Mouse (Mus musculus) heart, embryonic 14.5 days (tissue): ENCODE data around the gene Efcab5. TPM values are rescaled to one million over a fixed set of nuclear protein-coding genes. Genes with fewer than 3 reads are reported as not detected.
"Not testable (repeated sequence)": the region's sequence is repeated elsewhere in the genome, so short reads cannot be mapped to it uniquely, and the experiment has no call there.

ENCODE experiments used
- ATAC-seq: fragments of 200-750 bp; cut with Nextera tagmentation; 2 replicates; pipeline ENCODE4 v1.8.0; 2017; ENCODE audit warnings: low read depth, moderate TSS enrichment; ENCODE audit not compliant: insufficient number of reproducible peaks, insufficient read depth, low FRiP score
- H3K27ac ChIP-seq, 2 experiments: fragments of 200-500 bp in 1 of 2; fragments of 300-500 bp in 1 of 2; sonication (generic) in 1 of 2; replicated peaks in 1 of 2; 2 replicates each; pipeline ENCODE4 v1.5.1; 2012 to 2014; ENCODE audit warnings: low read depth in 2 of 2, low read length in 2 of 2, control low read depth in 1 of 2, mild to moderate bottlenecking in 1 of 2, mixed read lengths in 1 of 2; ENCODE audit not compliant: control insufficient read depth in 1 of 2, insufficient read depth in 1 of 2
- H3K27me3 ChIP-seq: fragments of 300-500 bp; sonication (generic); 2 replicates; pipeline ENCODE4 v1.6.1; 2014; ENCODE audit warnings: mild to moderate bottlenecking, low read length, control low read depth; ENCODE audit not compliant: control insufficient read depth, insufficient read depth
- H3K36me3 ChIP-seq: fragments of 300-500 bp; sonication (generic); 2 replicates; pipeline ENCODE4 v1.6.1; 2014; ENCODE audit warnings: mild to moderate bottlenecking, control low read depth, low read length, mixed read lengths; ENCODE audit not compliant: control insufficient read depth, insufficient read depth
- H3K4me1 ChIP-seq, 2 experiments: fragments of 200-500 bp in 1 of 2; fragments of 300-500 bp in 1 of 2; sonication (generic) in 1 of 2; 2 replicates each; pipeline ENCODE4 v1.6.1; 2012 to 2014; ENCODE audit warnings: low read length in 2 of 2, control low read depth in 1 of 2, mixed read lengths in 1 of 2; ENCODE audit not compliant: control insufficient read depth in 2 of 2, insufficient read depth in 2 of 2
- H3K4me2 ChIP-seq: fragments of 300-500 bp; sonication (generic); 2 replicates; pipeline ENCODE4 v1.6.1; 2014; ENCODE audit warnings: mild to moderate bottlenecking, low read length
- H3K4me3 ChIP-seq, 2 experiments: fragments of 200-500 bp in 1 of 2; fragments of 300-500 bp in 1 of 2; sonication (generic) in 1 of 2; 2 replicates each; pipeline ENCODE4 v1.5.1; 2012 to 2014; ENCODE audit warnings: low read length in 2 of 2, mild to moderate bottlenecking in 2 of 2, control low read depth in 1 of 2, low read depth in 1 of 2, moderate library complexity in 1 of 2; ENCODE audit not compliant: control insufficient read depth in 1 of 2, insufficient read depth in 1 of 2
- H3K9ac ChIP-seq: fragments of 300-500 bp; sonication (generic); 2 replicates; pipeline ENCODE4 v1.6.1; 2014; ENCODE audit warnings: mild to moderate bottlenecking, low read length
- H3K9me3 ChIP-seq: fragments of 300-500 bp; sonication (generic); 2 replicates; pipeline ENCODE4 v1.6.1; 2016; ENCODE audit warnings: low read length, control low read depth; ENCODE audit not compliant: control insufficient read depth
- WGBS: fragments of 180-500 bp; shearing (Covaris S2); extraction: QIAGEN DNeasy Blood & Tissue Kit; methylation state at CpG from one replicate; pipeline ENCODE4 v1.1.7; 2014; 5-methylcytosine and 5-hydroxymethylcytosine counted together
- polyA plus RNA-seq: library from polyadenylated mRNA; unstranded; fragments of >200 nt; fragmentation: Nextera tagmentation; extraction: Ambion mirVana; gene quantifications from 2 replicates; pipeline ENCODE4 v1.2.1, GENCODE M21; 2014

Efcab5 gene
- polyA plus RNA-seq, 1 experiment from 2014 or later, result 0.43 TPM

DNA sequence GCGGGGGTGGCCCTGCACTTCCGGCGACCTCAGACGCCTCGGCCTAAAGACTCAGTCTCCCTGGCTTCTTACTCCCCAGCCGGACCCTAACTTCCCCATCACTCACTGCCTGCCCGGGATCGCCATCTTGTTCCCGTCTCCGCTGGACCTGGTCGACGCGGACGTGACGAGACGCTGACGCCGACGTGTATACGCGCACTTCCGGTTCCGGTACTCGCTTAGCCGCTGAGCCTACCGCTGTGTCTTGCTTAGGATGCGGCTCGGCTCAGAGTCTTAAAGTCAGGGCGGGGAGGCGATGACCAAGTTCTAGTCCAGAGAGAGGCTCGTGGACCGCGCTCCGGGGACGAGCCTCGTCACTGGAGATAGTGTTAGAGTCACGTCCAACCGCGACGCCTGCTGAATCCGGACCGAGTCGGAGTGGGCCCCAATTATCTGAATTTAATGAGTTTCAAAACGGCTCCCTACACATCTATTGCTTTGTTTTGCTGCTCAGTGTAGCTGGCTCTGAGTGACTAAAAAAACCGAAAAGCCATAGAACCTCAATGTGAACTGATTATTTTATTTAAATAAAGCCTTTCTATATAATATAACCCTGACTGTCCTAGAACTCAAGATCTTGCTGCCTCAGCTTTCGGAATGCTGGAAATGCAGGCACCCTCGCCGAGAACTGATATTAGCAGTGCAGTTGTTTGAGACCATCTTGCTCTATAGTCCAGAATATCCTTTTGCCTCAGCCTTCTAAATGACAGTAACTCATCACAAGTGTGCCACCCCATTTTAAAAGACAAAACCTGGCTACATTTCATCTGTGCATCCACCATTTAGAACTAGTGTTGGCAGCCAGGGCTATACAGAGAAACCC is 110.3 kb downstream of the Efcab5 start, which contains the start of gene Nsrp1:
Gene Nsrp1 (minus strand): TSS at position 163 of the 862 bp plus-strand sequence.
- peak within 1 kb of the TSS; percentile 92 for H3K9ac ChIP-seq
- H3K27ac ChIP-seq, result peak within 1 kb of the TSS; percentile 77 to 86
- peaks cover 8% of the 10 kb centered on the region for H3K27me3 ChIP-seq
- peaks cover 30% of the 10 kb centered on the region for H3K36me3 ChIP-seq
- H3K9me3 ChIP-seq, result no peaks in the 10 kb centered on the region
- peak within 1 kb of the TSS; percentile 74 to 89 for H3K4me3 ChIP-seq
- peak within 1 kb of the TSS; percentile 77 for H3K4me2 ChIP-seq
- 0 out of 4 replicates have a peak, but pooled peaks cover 0 to 2% of the 10 kb centered on the region in 2 experiments for H3K4me1 ChIP-seq
- WGBS, result 3% methylated on average over 48 of the region's 48 CpGs
- ATAC-seq, result peak; percentile 89

- Histone ChIP-seq H3K27me3 (peaks cover 8% of the 10 kb centered on the region), H3K9ac (peak overlapping the region; percentile 92), H3K36me3 (peaks cover 34% of the 10 kb centered on the region), H3K9me3 (no peaks in the 10 kb centered on the region), H3K27ac (peak overlapping the region; percentile 77 to 86), H3K4me3 (peak overlapping the region; percentile 74 to 89), H3K4me1 (0 out of 4 replicates have a peak, but pooled peaks cover 0 to 2% of the 10 kb centered on the region in 2 experiments), H3K4me2 (peak overlapping the region; percentile 77)
- ATAC-seq, result no peak
- 2% methylated on average over 16 of the region's 16 CpGs for WGBS
These were observed 111.0 kb downstream of the Efcab5 start for GRCm38 (mm10) chr11:77077792-77078191.

DNA sequence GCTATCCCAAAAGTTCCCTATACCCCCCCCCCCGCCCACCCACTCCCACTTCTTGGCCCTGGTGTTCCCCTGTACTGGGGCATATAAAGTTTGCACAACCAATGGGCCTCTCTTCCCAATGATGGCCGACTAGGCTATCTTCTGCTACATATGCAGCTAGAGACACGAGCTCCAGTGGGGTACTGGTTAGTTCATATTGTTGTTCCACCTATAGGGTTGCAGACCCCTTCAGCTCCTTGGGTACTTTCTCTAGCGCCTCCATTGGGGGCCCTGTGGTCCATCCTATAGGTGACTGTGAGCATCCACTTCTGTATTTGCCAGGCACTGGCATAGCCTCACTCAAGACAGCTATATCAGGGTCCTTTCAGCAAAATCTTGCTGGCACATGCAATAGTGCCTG is 111.4 kb downstream of the Efcab5 start:
- not testable (repeated sequence) for H3K27me3 ChIP-seq, H3K27ac ChIP-seq, ATAC-seq, H3K4me1 ChIP-seq, H3K9me3 ChIP-seq
- peak overlapping the region; percentile 74 to 89 for H3K4me3 ChIP-seq
- H3K4me2 ChIP-seq, result peak overlapping the region; percentile 77
- 73% methylated on average over 4 of the region's 4 CpGs for WGBS
- H3K9ac ChIP-seq, result peak overlapping the region; percentile 92
- H3K36me3 ChIP-seq, result peaks cover 39% of the 10 kb centered on the region

GRCm38 (mm10) chr11:77070721-77071120 is 118.0 kb downstream of the Efcab5 start:
- Histone ChIP-seq H3K36me3 (peaks cover 44% of the 10 kb centered on the region), H3K9ac (no peak overlapping the region), H3K27ac (no peak overlapping the region), H3K4me2 (no peak overlapping the region), H3K27me3 (no peaks in the 10 kb centered on the region), H3K4me1 (no peaks in the 10 kb centered on the region), H3K4me3 (no peak overlapping the region), H3K9me3 (no peaks in the 10 kb centered on the region)
- 79% methylated on average over 4 of the region's 4 CpGs for WGBS
- no peak for ATAC-seq

DNA sequence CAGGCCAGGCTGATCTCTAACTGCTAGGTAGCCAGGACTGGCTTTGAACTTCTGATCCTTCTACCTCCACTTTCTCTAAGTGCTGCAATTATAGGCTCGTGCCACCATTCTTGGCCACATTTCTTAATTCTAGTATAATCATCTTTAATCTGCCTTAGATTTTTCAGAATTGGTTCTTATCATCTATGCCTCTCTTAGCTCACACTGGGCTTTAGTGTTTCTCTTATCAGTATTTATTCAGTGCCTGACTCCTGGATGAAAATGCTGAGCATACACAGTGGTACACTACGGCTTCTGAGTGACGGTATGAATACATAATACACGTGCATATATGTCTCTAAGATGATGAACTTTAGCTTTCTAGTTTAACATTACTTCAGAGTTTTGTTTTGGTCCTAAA is 119.9 kb downstream of the Efcab5 start:
- H3K4me3 ChIP-seq, result no peak overlapping the region
- no peaks in the 10 kb centered on the region for H3K9me3 ChIP-seq
- H3K27ac ChIP-seq, result no peak overlapping the region
- H3K4me1 ChIP-seq, result no peaks in the 10 kb centered on the region
- H3K36me3 ChIP-seq, result peaks cover 30% of the 10 kb centered on the region
- no peak for ATAC-seq
- 62% methylated on average over 4 of the region's 4 CpGs for WGBS
- H3K9ac ChIP-seq, result no peak overlapping the region
- H3K27me3 ChIP-seq, result no peaks in the 10 kb centered on the region
- no peak overlapping the region for H3K4me2 ChIP-seq

- WGBS, result 91% methylated on average over 2 of the region's 2 CpGs
- H3K4me1 ChIP-seq, result peaks cover 0 to 9% of the 10 kb centered on the region in 2 experiments; a peak in 2 of 4 replicates
- H3K9me3 ChIP-seq, result no peaks in the 10 kb centered on the region
- ATAC-seq, result no peak
- no peaks in the 10 kb centered on the region for H3K27me3 ChIP-seq
- H3K4me3 ChIP-seq, result no peak overlapping the region
- no peak overlapping the region for H3K9ac ChIP-seq
- no peak overlapping the region for H3K27ac ChIP-seq
- peaks cover 12% of the 10 kb centered on the region for H3K36me3 ChIP-seq
- no peak overlapping the region for H3K4me2 ChIP-seq
These were observed 125.4 kb downstream of the Efcab5 start for GRCm38 (mm10) chr11:77063406-77063805.

DNA sequence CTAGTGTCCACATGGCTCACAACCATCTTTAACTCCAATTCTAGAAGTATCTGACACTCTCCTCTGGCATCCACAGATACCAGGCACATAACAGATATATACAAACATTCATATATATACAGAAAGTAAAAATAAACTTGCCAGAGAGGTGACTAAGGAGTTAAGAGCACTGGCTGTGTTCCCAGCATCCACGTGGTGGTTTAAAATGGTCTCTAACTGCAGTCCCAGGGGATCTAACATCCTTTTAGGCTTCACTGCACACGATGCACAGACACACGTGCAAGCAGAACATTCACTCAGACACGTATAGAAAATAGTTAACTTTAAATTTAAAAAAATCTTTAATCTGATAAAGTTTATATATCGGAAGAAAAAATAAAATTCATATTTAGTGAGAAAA is 126.8 kb downstream of the Efcab5 start:
- no peaks in the 10 kb centered on the region for H3K9me3 ChIP-seq
- no peak overlapping the region for H3K4me3 ChIP-seq
- no peak for ATAC-seq
- WGBS, result 49% methylated on average over 5 of the region's 5 CpGs
- peaks cover 12% of the 10 kb centered on the region for H3K36me3 ChIP-seq
- H3K4me2 ChIP-seq, result no peak overlapping the region
- no peak overlapping the region for H3K9ac ChIP-seq
- H3K27ac ChIP-seq, result no peak overlapping the region
- peaks cover 0 to 9% of the 10 kb centered on the region in 2 experiments; a peak in 2 of 4 replicates for H3K4me1 ChIP-seq
- H3K27me3 ChIP-seq, result no peaks in the 10 kb centered on the region
